Mouse (Mus musculus): ENCODE measurements around the gene St5.

DNA sequence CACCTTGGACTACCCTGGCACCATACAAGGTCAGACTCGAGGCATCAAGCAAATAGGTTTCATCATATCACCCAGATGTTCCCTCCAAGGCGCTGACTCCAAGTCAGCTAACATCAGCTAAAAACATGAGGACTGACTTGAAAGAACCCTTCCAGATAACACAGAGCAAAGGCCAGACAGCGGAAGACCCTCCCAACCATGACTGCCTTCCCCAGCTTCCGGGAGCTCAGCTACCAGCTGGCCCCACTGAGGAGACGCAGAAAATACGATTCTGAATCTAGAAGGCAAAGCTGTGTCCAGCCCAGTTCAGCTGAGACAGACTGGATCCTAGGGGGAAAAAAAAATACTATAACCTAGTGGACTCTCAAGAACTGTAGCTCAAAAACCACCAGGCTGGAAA, 114.4 kb downstream of the St5 start:
- TF ChIP-seq CTCF (IDR thresholded peaks at IDR 0.05; ENCODE audit: control insufficient read depth, insufficient read depth, insufficient replicate concordance, low read depth, low read length) (no peak), POLR2A (IDR thresholded peaks at IDR 0.05; ENCODE audit: control insufficient read depth, low read depth, low read length) (no peak)
